17 mouse cellular contexts compared by ENCODE assay signal in genomic region chr8:104105768-104106167, GRCm38 (mm10). TPM values are rescaled to one million over a fixed set of nuclear protein-coding genes. Genes with fewer than 3 reads are reported as not detected.
A peak's percentile ranks its signal among the peaks of the same experiment; 100 is the strongest.
DNase-seq lines count a peak whose midpoint lies in the region; ATAC-seq and TF ChIP-seq lines count a peak whose summit lies in the region.
"Had no signal": no experiment of that assay in that cellular context is flagged by ENCODE, and none has a peak within 500 bp of the region (broad histone marks: within the 10 kb centered on the region; RNA-seq: fewer than 3 reads in every experiment).

No protein-coding gene starts in this region.

- TF ChIP-seq CTCF in liver, postnatal 0 days (IDR thresholded peaks at IDR 0.05; ENCODE audit: low read depth), result no peak
- no peak for TF ChIP-seq CTCF in intestine, postnatal 0 days (IDR thresholded peaks at IDR 0.05; ENCODE audit: low read depth)

- ATAC-seq in heart, embryonic 15.5 days (replicated peaks; ENCODE audit: insufficient number of reproducible peaks, insufficient read depth, low FRiP score, low read depth), result no peak
- ATAC-seq in heart, embryonic 11.5 days (replicated peaks; ENCODE audit: insufficient number of reproducible peaks, low FRiP score, low TSS enrichment), result no peak
- no peak for ATAC-seq in liver, postnatal 0 days
- ATAC-seq in intestine, postnatal 0 days, result no peak
- no peak for ATAC-seq in frontal cortex, adult (ENCODE audit: low TSS enrichment)
- ATAC-seq: activated CD4-positive, CD25-positive, alpha-beta regulatory T cell, adult 4 months; midbrain, embryonic 13.5 days had no signal

- no peaks in the 10 kb centered on the region for H3K9me3 ChIP-seq in heart, embryonic 15.5 days (replicated peaks)
- no peaks in the 10 kb centered on the region for H3K9me3 ChIP-seq in heart, embryonic 11.5 days (replicated peaks; ENCODE audit: control insufficient read depth, low read length)
- H3K9me3 ChIP-seq in liver, postnatal 0 days (ENCODE audit: low read length), result no peaks in the 10 kb centered on the region
- H3K9me3 ChIP-seq in intestine, postnatal 0 days (ENCODE audit: control insufficient read depth), result no peaks in the 10 kb centered on the region
- H3K9me3 ChIP-seq: limb, embryonic 13.5 days; midbrain, embryonic 13.5 days had no signal

- H3K27ac ChIP-seq in heart, embryonic 15.5 days, result no peak overlapping the region
- no peak overlapping the region for H3K27ac ChIP-seq in heart, embryonic 11.5 days (ENCODE audit: low read depth, low read length)
- no peak overlapping the region for H3K27ac ChIP-seq in liver, postnatal 0 days (ENCODE audit: low read depth)
- no peak overlapping the region for H3K27ac ChIP-seq in intestine, postnatal 0 days (ENCODE audit: low read depth, low read length)
- H3K27ac ChIP-seq: left cerebral cortex, adult 2 months; limb, embryonic 13.5 days; midbrain, embryonic 13.5 days had no signal

- no peaks in the 10 kb centered on the region for H3K36me3 ChIP-seq in heart, embryonic 15.5 days
- no peaks in the 10 kb centered on the region for H3K36me3 ChIP-seq in heart, embryonic 11.5 days (ENCODE audit: control insufficient read depth, insufficient read depth, low read length)
- no peaks in the 10 kb centered on the region for H3K36me3 ChIP-seq in liver, postnatal 0 days (replicated peaks; ENCODE audit: insufficient read depth, low read length)
- H3K36me3 ChIP-seq in intestine, postnatal 0 days (ENCODE audit: control insufficient read depth, insufficient read depth), result no peaks in the 10 kb centered on the region
- H3K36me3 ChIP-seq: limb, embryonic 13.5 days; midbrain, embryonic 13.5 days had no signal

- no peak overlapping the region for H3K9ac ChIP-seq in heart, embryonic 15.5 days
- no peak overlapping the region for H3K9ac ChIP-seq in heart, embryonic 11.5 days (ENCODE audit: low read depth, low read length)
- H3K9ac ChIP-seq in liver, postnatal 0 days (replicated peaks), result no peak overlapping the region
- H3K9ac ChIP-seq in intestine, postnatal 0 days (ENCODE audit: low read depth, low read length), result no peak overlapping the region
- H3K9ac ChIP-seq: limb, embryonic 13.5 days; midbrain, embryonic 13.5 days had no signal

- H3K4me3 ChIP-seq in heart, embryonic 15.5 days, result peak overlapping the region; percentile 44
- no peak overlapping the region for H3K4me3 ChIP-seq in heart, embryonic 11.5 days (ENCODE audit: low read depth, low read length)
- no peak overlapping the region for H3K4me3 ChIP-seq in liver, postnatal 0 days (ENCODE audit: low read depth, low read length)
- H3K4me3 ChIP-seq in intestine, postnatal 0 days (ENCODE audit: low read depth, low read length), result no peak overlapping the region
- H3K4me3 ChIP-seq: left cerebral cortex, adult 2 months; limb, embryonic 13.5 days; midbrain, embryonic 13.5 days had no signal

- 58% methylated on average over 6 of the region's 6 CpGs for WGBS in heart, embryonic 15.5 days
- 48% methylated on average over 6 of the region's 6 CpGs for WGBS in heart, embryonic 11.5 days (ENCODE audit: insufficient replicate concordance)
- 62% methylated on average over 6 of the region's 6 CpGs for WGBS in liver, postnatal 0 days (ENCODE audit: insufficient replicate concordance)
- WGBS in intestine, postnatal 0 days, result 61% methylated on average over 6 of the region's 6 CpGs

- H3K4me1 ChIP-seq in heart, embryonic 15.5 days (replicated peaks), result peaks cover 10% of the 10 kb centered on the region; the same call in 1 of the 2 replicates
- H3K4me1 ChIP-seq in heart, embryonic 11.5 days (ENCODE audit: control insufficient read depth, insufficient read depth, low read length), result no peaks in the 10 kb centered on the region; the same call in 1 of the 2 replicates
- no peaks in the 10 kb centered on the region; the same call in none of the 2 replicates for H3K4me1 ChIP-seq in liver, postnatal 0 days (ENCODE audit: insufficient read depth)
- no peaks in the 10 kb centered on the region for H3K4me1 ChIP-seq in intestine, postnatal 0 days (replicated peaks; ENCODE audit: control insufficient read depth, insufficient read depth, low read length)
- H3K4me1 ChIP-seq: limb, embryonic 13.5 days; midbrain, embryonic 13.5 days had no signal

- H3K27me3 ChIP-seq in heart, embryonic 15.5 days, result no peaks in the 10 kb centered on the region
- H3K27me3 ChIP-seq in heart, embryonic 11.5 days (ENCODE audit: control insufficient read depth, insufficient read depth, low read length), result no peaks in the 10 kb centered on the region
- H3K27me3 ChIP-seq in liver, postnatal 0 days (ENCODE audit: insufficient read depth, low read length), result no peaks in the 10 kb centered on the region
- no peaks in the 10 kb centered on the region for H3K27me3 ChIP-seq in intestine, postnatal 0 days (replicated peaks; ENCODE audit: control insufficient read depth, insufficient read depth, low read length)
- H3K27me3 ChIP-seq: limb, embryonic 13.5 days; midbrain, embryonic 13.5 days had no signal

- TF ChIP-seq EP300 in liver, postnatal 0 days (IDR thresholded peaks at IDR 0.05; ENCODE audit: low read depth), result no peak

- peak; percentile 6 for DNase-seq in liver
- no peak for DNase-seq in liver, postnatal 0 days
- DNase-seq in Muller cell, postnatal 12 days (ENCODE audit: inconsistent ontology term), result peak; percentile 20
- no peak for DNase-seq in left cerebral cortex, adult 9 months (ENCODE audit: low spot score in 2 of 2)
- DNase-seq: adrenal gland, postnatal 36 days; cerebellum, postnatal 36 days; right cerebral cortex, adult 18-20 months; spleen, adult 18-20 months; thymus, adult 2 months had no signal

- peak overlapping the region; percentile 46 for H3K4me2 ChIP-seq in heart, embryonic 15.5 days
- H3K4me2 ChIP-seq in heart, embryonic 11.5 days, result no peak overlapping the region; the same call in 1 of the 2 replicates
- no peak overlapping the region for H3K4me2 ChIP-seq in liver, postnatal 0 days (ENCODE audit: low read depth, low read length)
- H3K4me2 ChIP-seq in intestine, postnatal 0 days (replicated peaks; ENCODE audit: low read depth), result 0 out of 2 replicates have a peak overlapping the region, but pooled peaks have one; percentile 3
- H3K4me2 ChIP-seq: midbrain, embryonic 13.5 days had no signal

RNA-seq across cellular contexts. Expression of gene Cdh5, which starts 4.3 kb away (rescaled TPM):
- polyA plus RNA-seq in heart, embryonic 15.5 days (2015; fragmentation: Nextera tagmentation; extraction: Ambion mirVana), result 45.9 and 54.5 TPM in 2 replicates
- polyA plus RNA-seq in heart, embryonic 11.5 days (2014; fragmentation: Nextera tagmentation; extraction: Ambion mirVana), result 42.6 and 46.0 TPM in 2 replicates
- 8.8 and 10.0 TPM in 2 replicates for polyA plus RNA-seq in liver, postnatal 0 days (2015; fragmentation: Nextera tagmentation; extraction: Ambion mirVana)
- polyA plus RNA-seq in intestine, postnatal 0 days (2015; fragmentation: Nextera tagmentation; extraction: Ambion mirVana), result 12.1 and 12.4 TPM in 2 replicates

Comparison
In these comparisons a context has a peak if more than half of its experiments do, and no peak if none do; other contexts are left out.
1. H3K4me2 ChIP-seq: peak in heart, embryonic 15.5 days (single experiment) and intestine, postnatal 0 days (single experiment); none in heart, embryonic 11.5 days (single experiment) and liver, postnatal 0 days (single experiment).
2. DNase-seq: peak in liver (single experiment) and Muller cell, postnatal 12 days (single experiment); none in liver, postnatal 0 days (single experiment) and left cerebral cortex, adult 9 months (0 of 2).